Mouse (Mus musculus) kidney, embryonic 14.5 days (tissue): Measurements from ENCODE around the gene Nolc1. TPM values are rescaled to one million over a fixed set of nuclear protein-coding genes. Genes with fewer than 3 reads are reported as not detected.
"Not testable (repeated sequence)": the region's sequence is repeated elsewhere in the genome, so short reads cannot be mapped to it uniquely, and the experiment has no call there.

ENCODE experiments used
- ATAC-seq: fragments of 200-750 bp; cut with Nextera tagmentation; 2 replicates; pipeline ENCODE4 v1.8.0; 2017; ENCODE audit warnings: moderate number of reproducible peaks, mild to moderate bottlenecking, moderate TSS enrichment, moderate library complexity; ENCODE audit not compliant: low FRiP score, low TSS enrichment
- H3K27ac ChIP-seq: fragments of 300-500 bp; sonication (generic); 2 replicates; pipeline ENCODE4 v1.5.1; 2014; ENCODE audit warnings: low read depth, mild to moderate bottlenecking, low read length, moderate library complexity, mixed read lengths
- H3K27me3 ChIP-seq: fragments of 300-500 bp; sonication (generic); 2 replicates; pipeline ENCODE4 v1.6.1; 2014; ENCODE audit warnings: mild to moderate bottlenecking, low read length; ENCODE audit not compliant: control insufficient read depth, insufficient read depth
- H3K36me3 ChIP-seq: fragments of 300-500 bp; sonication (generic); 2 replicates; pipeline ENCODE4 v1.6.1; 2014; ENCODE audit warnings: low read length, mixed read lengths; ENCODE audit not compliant: control insufficient read depth, insufficient read depth
- H3K4me1 ChIP-seq: fragments of 300-500 bp; sonication (generic); 2 replicates; pipeline ENCODE4 v1.6.1; 2014; ENCODE audit warnings: low read length, mixed read lengths; ENCODE audit not compliant: control insufficient read depth, insufficient read depth
- H3K4me2 ChIP-seq: fragments of 300-500 bp; sonication (generic); replicated peaks from 2 replicates; pipeline ENCODE4 v1.6.1; 2014; ENCODE audit warnings: low read depth, mild to moderate bottlenecking, low read length
- H3K4me3 ChIP-seq: fragments of 300-500 bp; sonication (generic); 2 replicates; pipeline ENCODE4 v1.5.1; 2014; ENCODE audit warnings: mild to moderate bottlenecking, low read length
- H3K9ac ChIP-seq: fragments of 300-500 bp; sonication (generic); 2 replicates; pipeline ENCODE4 v1.6.1; 2014; ENCODE audit warnings: low read depth, mild to moderate bottlenecking, low read length, moderate library complexity
- H3K9me3 ChIP-seq: fragments of 300-500 bp; sonication (generic); 2 replicates; pipeline ENCODE4 v1.6.1; 2016; ENCODE audit warnings: low read length; ENCODE audit not compliant: control insufficient read depth
- WGBS: fragments of 180-500 bp; shearing (Covaris S2); extraction: QIAGEN DNeasy Blood & Tissue Kit; methylation state at CpG from one replicate; pipeline ENCODE4 v1.1.7; 2014; 5-methylcytosine and 5-hydroxymethylcytosine counted together
- polyA plus RNA-seq: library from polyadenylated mRNA; unstranded; fragments of >200 nt; fragmentation: Nextera tagmentation; extraction: Ambion mirVana; gene quantifications from 2 replicates; pipeline ENCODE4 v1.2.1, GENCODE M21; 2014

Nolc1 gene
- polyA plus RNA-seq, 1 experiment from 2014 or later: 114 TPM

DNA sequence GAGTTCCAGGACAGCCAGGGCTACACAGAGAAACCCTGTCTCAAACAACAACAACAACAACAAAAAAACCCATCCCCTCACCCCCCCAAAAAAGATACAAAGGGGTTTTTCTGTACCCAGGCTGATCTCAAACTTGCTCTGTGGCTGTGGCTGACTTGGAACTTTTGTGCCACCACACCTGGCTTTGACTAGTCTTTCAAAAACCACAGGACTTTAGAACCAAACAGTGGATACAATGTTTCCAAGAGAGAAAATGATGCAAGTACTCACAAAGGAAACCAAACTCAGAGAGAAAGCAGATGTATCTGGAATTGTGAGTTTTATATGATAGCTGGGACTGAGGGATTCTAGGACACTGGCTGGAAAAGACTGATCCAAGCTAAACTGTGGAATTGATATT lies 49.0 kb downstream of the Nolc1 start:
- H3K4me2 ChIP-seq: no peak overlapping the region
- no peaks in the 10 kb centered on the region for H3K27me3 ChIP-seq
- ATAC-seq: no peak
- H3K36me3 ChIP-seq: no peaks in the 10 kb centered on the region
- no peaks in the 10 kb centered on the region for H3K4me1 ChIP-seq
- no peak overlapping the region for H3K4me3 ChIP-seq
- H3K9me3 ChIP-seq: no peaks in the 10 kb centered on the region
- H3K27ac ChIP-seq: no peak overlapping the region
- no peak overlapping the region for H3K9ac ChIP-seq

DNA sequence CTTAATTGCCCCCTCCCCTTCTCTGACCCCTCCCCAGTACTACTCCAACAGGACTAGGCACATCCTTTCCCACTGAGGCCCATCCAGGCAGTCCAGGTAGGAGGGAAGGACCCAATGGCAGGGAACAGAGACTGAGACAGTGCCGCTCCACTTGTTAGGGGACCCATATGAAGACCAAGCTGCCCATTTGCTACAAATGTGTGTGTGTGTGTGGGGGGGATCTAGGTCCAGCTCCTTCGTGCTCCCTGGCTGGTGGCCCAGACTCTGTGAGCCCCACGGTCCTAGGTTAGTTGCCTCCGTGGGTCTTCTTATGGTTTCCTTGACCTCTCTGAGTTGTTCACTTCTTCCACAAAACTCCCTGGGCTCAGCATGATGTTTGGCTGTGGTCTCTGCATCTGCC lies 50.6 kb downstream of the Nolc1 start:
- no peaks in the 10 kb centered on the region for H3K9me3 ChIP-seq
- H3K4me2 ChIP-seq: no peak overlapping the region
- peaks cover 10% of the 10 kb centered on the region for H3K27me3 ChIP-seq
- WGBS: 80% methylated on average over 4 of the region's 4 CpGs
- no peaks in the 10 kb centered on the region for H3K36me3 ChIP-seq
- no peak overlapping the region for H3K27ac ChIP-seq
- H3K4me3 ChIP-seq: no peak overlapping the region
- H3K9ac ChIP-seq: no peak overlapping the region
- H3K4me1 ChIP-seq: no peaks in the 10 kb centered on the region
- ATAC-seq: no peak

DNA sequence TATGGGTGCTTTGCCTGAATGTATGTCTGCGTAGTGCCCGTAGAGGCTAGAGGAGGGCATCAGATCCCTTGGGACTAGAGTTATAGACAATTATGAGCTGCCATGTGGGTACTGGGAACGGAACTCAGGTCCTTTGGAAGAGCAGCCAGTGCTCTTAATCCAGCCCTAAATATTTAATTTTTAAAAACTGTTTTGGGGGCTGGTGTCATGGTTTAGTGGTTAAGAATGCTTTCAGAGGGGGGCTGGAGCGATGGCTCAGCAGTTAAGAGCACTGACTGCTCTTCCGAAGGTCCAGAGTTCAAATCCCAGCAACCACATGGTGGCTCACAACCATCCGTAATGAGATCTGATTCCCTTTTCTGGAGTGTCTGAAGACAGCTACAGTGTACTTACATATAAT lies 54.1 kb downstream of the Nolc1 start:
- not testable (repeated sequence) for H3K9ac ChIP-seq, H3K4me1 ChIP-seq, ATAC-seq, H3K4me3 ChIP-seq, H3K9me3 ChIP-seq, H3K4me2 ChIP-seq, H3K27ac ChIP-seq, H3K36me3 ChIP-seq
- H3K27me3 ChIP-seq: peaks cover 41% of the 10 kb centered on the region
- WGBS: 77% methylated on average over 6 of the region's 6 CpGs

DNA sequence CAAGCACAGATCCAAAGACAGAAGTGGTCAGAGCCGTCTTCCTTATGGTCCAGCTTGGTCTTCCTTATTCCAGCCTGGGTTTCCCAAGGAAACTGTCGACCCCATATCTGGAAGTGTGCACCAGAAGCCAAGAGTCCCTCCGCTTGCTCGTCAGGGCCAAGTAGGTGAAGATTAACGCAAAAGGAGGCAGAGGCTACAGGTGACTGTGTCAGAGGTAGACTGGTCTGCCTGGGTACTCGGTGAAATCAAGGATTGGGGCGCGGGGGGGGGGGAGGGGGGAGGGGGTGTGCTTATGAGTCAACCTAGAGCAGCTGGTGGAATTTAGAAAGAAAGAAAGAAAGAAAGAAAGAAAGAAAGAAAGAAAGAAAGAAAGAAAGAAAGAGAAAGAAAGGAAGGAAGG lies 55.6 kb downstream of the Nolc1 start:
- H3K9ac ChIP-seq: no peak overlapping the region
- H3K27ac ChIP-seq: no peak overlapping the region
- WGBS: 9% methylated on average over 8 of the region's 8 CpGs

DNA sequence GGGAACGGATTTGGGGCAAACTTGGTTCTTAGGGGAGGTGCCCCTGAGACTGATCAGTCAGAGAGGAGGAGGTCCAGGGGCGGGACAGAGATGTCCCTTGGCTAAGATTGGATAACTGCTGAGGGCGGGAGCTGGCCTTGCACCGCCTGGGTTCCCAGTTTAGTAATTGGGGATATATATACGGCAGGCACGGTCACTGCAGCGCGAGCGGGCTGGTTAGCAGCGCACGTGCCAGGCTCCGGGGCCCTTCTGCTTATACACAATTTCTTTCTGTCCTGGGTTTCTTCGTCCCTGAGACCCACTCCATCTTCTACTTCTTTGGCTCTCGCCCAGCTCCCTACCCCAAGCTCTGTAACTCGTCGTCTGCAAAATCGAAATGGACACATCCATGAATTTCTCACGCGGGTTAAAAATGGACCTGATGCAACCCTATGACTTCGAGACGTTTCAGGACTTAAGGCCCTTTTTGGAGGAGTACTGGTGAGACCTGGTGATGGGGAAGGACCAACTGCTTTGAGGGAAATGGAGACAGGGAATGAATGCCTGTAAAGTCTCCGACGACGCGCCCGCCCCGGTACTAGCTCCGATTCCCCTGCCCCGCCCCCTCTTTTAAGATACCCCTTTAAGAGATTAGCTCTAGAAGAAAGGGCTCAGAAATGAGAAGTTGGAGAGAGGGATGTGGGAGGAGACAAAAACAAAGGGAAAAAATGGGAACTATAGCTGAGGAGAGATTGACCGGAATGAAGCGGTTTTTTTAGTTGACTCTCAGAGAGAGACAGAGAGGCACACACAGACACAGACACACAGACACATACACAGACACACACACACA lies 56.2 kb downstream of the Nolc1 start, which contains the start of gene Elovl3:
TSS of gene Elovl3 (plus strand) at position 204 of the 832 bp plus-strand sequence.
- WGBS: 3% methylated on average over 31 of the region's 31 CpGs
- peak; percentile 47; the same call in 1 of the 2 replicates for ATAC-seq
- peaks cover 62% of the 10 kb centered on the region for H3K27me3 ChIP-seq
- no peak within 1 kb of the TSS for H3K27ac ChIP-seq
- H3K36me3 ChIP-seq: no peaks in the 10 kb centered on the region
- peaks cover 13% of the 10 kb centered on the region for H3K4me1 ChIP-seq
- peak within 1 kb of the TSS; percentile 39 for H3K4me2 ChIP-seq
- peak within 1 kb of the TSS; percentile 26 for H3K4me3 ChIP-seq
- no peaks in the 10 kb centered on the region for H3K9me3 ChIP-seq
- no peak within 1 kb of the TSS for H3K9ac ChIP-seq

More for the DNA sequence above, 55.6 kb downstream of the Nolc1 start:
- no peak for ATAC-seq
- Histone ChIP-seq H3K4me3 (peak overlapping the region; percentile 26), H3K9me3 (no peaks in the 10 kb centered on the region), H3K4me2 (peak overlapping the region; percentile 39), H3K4me1 (peaks cover 8% of the 10 kb centered on the region), H3K27me3 (peaks cover 56% of the 10 kb centered on the region), H3K36me3 (no peaks in the 10 kb centered on the region)

DNA sequence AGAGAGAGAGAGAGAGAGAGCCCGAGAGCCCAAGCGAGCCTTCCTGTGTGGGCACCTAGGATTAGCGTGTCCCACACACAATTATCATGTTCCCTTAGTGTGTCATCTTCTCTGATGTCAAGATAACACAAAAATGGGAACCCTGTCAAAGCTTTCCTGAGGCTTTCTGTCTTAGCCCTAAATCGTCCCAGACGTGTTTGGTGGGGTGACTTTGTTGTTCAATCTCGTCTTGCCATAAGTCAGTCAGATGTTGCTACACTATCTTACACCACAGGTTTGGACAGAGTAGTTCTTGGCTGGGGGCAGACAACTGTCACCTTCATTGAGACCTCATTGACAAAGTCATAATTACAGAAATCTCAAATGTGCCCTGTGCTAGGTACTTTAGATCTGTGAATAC lies 56.9 kb downstream of the Nolc1 start:
- 52% methylated on average over 6 of the region's 6 CpGs for WGBS
- no peak overlapping the region for H3K27ac ChIP-seq
- no peak overlapping the region for H3K4me3 ChIP-seq
- H3K36me3 ChIP-seq: no peaks in the 10 kb centered on the region
- no peak overlapping the region for H3K9ac ChIP-seq
- H3K9me3 ChIP-seq: no peaks in the 10 kb centered on the region
- peaks cover 68% of the 10 kb centered on the region for H3K27me3 ChIP-seq
- ATAC-seq: no peak
- no peak overlapping the region for H3K4me2 ChIP-seq
- peaks cover 14% of the 10 kb centered on the region for H3K4me1 ChIP-seq

Other genes with a start within 250 kb of the Nolc1 start
- gene Armh3, start 77.4 kb upstream of the Nolc1 start, polyA plus RNA-seq: 9.0 and 17.0 TPM in 2 replicates
- gene Hps6, start 72.4 kb upstream of the Nolc1 start, polyA plus RNA-seq: 2.8 and 4.2 TPM in 2 replicates
- gene Pprc1, start 31.0 kb upstream of the Nolc1 start, polyA plus RNA-seq: 39.5 and 54.4 TPM in 2 replicates
- 79.6 and 97.2 TPM in 2 replicates for gene Ldb1, start 30.6 kb upstream of the Nolc1 start, polyA plus RNA-seq
- not detected in 2 replicates for gene Elovl3, start 56.0 kb downstream of the Nolc1 start, polyA plus RNA-seq
- gene Pitx3, start 72.5 kb downstream of the Nolc1 start, polyA plus RNA-seq: not detected in 2 replicates
- gene Gbf1, start 76.6 kb downstream of the Nolc1 start, polyA plus RNA-seq: 29.0 and 50.3 TPM in 2 replicates
- 6.3 and 8.9 TPM in 2 replicates for gene Nfkb2, start 228.5 kb downstream of the Nolc1 start, polyA plus RNA-seq